Mouse (Mus musculus) heart, embryonic 16.5 days (tissue): Measurements from ENCODE around the gene Oas3. TPM values are rescaled to one million over a fixed set of nuclear protein-coding genes. Genes with fewer than 3 reads are reported as not detected.

Experiments used
- ATAC-seq: fragments of 200-750 bp; cut with Nextera tagmentation; replicated peaks from 2 replicates; pipeline ENCODE4 v1.8.0; 2017; ENCODE audit warnings: moderate number of reproducible peaks; ENCODE audit not compliant: insufficient read depth, low FRiP score; ENCODE audit errors: extremely low read depth
- H3K27ac ChIP-seq: fragments of 300-500 bp; sonication (generic); 2 replicates; pipeline ENCODE4 v1.5.1; 2014; ENCODE audit warnings: mild to moderate bottlenecking, low read length, control low read depth, moderate library complexity
- H3K27me3 ChIP-seq: fragments of 300-500 bp; sonication (generic); 2 replicates; pipeline ENCODE4 v1.6.1; 2014; ENCODE audit warnings: low read length, mixed read lengths; ENCODE audit not compliant: control insufficient read depth, insufficient read depth
- H3K36me3 ChIP-seq: fragments of 300-500 bp; sonication (generic); 2 replicates; pipeline ENCODE4 v1.6.1; 2014; ENCODE audit not compliant: control insufficient read depth, insufficient read depth
- H3K4me1 ChIP-seq: fragments of 300-500 bp; sonication (generic); 2 replicates; pipeline ENCODE4 v1.6.1; 2014; ENCODE audit warnings: low read length, mixed read lengths; ENCODE audit not compliant: control insufficient read depth, insufficient read depth
- H3K4me2 ChIP-seq: fragments of 300-500 bp; sonication (generic); 2 replicates; pipeline ENCODE4 v1.6.1; 2014; ENCODE audit warnings: low read depth, mild to moderate bottlenecking, control low read depth, low read length
- H3K4me3 ChIP-seq: fragments of 300-500 bp; sonication (generic); 2 replicates; pipeline ENCODE4 v1.5.1; 2014; ENCODE audit warnings: mild to moderate bottlenecking, control low read depth, low read length
- H3K9ac ChIP-seq: fragments of 300-500 bp; sonication (generic); 2 replicates; pipeline ENCODE4 v1.6.1; 2014; ENCODE audit warnings: low read length, control low read depth
- H3K9me3 ChIP-seq: fragments of 300-500 bp; sonication (generic); replicated peaks from 2 replicates; pipeline ENCODE4 v1.6.1; 2016; ENCODE audit warnings: low read length; ENCODE audit not compliant: control insufficient read depth
- WGBS: fragments of 180-500 bp; shearing (Covaris S2); extraction: QIAGEN DNeasy Blood & Tissue Kit; methylation state at CpG from one replicate; pipeline ENCODE4 v1.1.7; 2014; 5-methylcytosine and 5-hydroxymethylcytosine counted together
- polyA plus RNA-seq: library from polyadenylated mRNA; unstranded; fragments of >200 nt; fragmentation: Nextera tagmentation; extraction: Ambion mirVana; gene quantifications from 2 replicates; pipeline ENCODE4 v1.2.1, GENCODE M21; 2015

Oas3 gene
- polyA plus RNA-seq, 1 experiment from 2014 or later = 0.59 TPM

- no peak for ATAC-seq
- WGBS = 3% methylated on average over 16 of the region's 16 CpGs
These were observed 63.1 kb downstream of the Oas3 start for GRCm38 (mm10) chr5:120714314-120714713.

GRCm38 (mm10) chr5:120712721-120713120 is 64.7 kb downstream of the Oas3 start:
- Histone ChIP-seq H3K9me3 (no peaks in the 10 kb centered on the region), H3K4me1 (peaks cover 8% of the 10 kb centered on the region), H3K9ac (no peak overlapping the region), H3K36me3 (no peaks in the 10 kb centered on the region), H3K27me3 (peaks cover 66% of the 10 kb centered on the region), H3K4me3 (no peak overlapping the region), H3K4me2 (no peak overlapping the region), H3K27ac (no peak overlapping the region)
- WGBS = 68% methylated on average over 8 of the region's 8 CpGs
- ATAC-seq = no peak

More at GRCm38 (mm10) chr5:120714314-120714713, 63.1 kb downstream of the Oas3 start:
- Histone ChIP-seq H3K4me3 (no peak overlapping the region), H3K9ac (no peak overlapping the region), H3K36me3 (no peaks in the 10 kb centered on the region), H3K4me1 (peaks cover 8% of the 10 kb centered on the region), H3K4me2 (peak overlapping the region; percentile 5; the same call in 1 of the 2 replicates), H3K9me3 (no peaks in the 10 kb centered on the region), H3K27me3 (peaks cover 51% of the 10 kb centered on the region), H3K27ac (no peak overlapping the region)

DNA sequence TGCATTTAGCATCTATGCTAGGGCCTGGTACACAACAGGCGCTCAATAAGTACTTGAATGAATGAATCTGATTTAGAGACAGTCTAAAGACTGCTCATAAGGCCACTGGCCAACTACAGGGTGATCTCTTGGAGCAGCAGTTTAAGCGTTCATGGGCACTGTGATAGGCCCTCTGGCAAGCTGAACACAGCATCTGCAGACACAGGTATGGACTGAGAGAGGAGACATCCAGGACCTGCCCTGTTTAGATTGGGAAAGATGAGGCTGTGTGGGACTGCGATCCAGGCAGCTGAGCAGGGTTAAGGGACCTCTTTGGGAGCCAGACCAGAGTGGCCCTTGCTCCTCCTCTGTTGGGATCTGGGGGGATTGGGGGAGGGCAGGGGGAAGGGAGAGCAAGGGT is 65.6 kb downstream of the Oas3 start, which contains the start of gene Dtx1:
Gene Dtx1, minus strand, starts transcription at position 101 of the 400 bp plus-strand sequence.
- peaks cover 74% of the 10 kb centered on the region for H3K27me3 ChIP-seq
- WGBS = 53% methylated on average over 3 of the region's 3 CpGs

GRCm38 (mm10) chr5:120711416-120711815 is 66.0 kb downstream of the Oas3 start:
- Histone ChIP-seq H3K4me1 (peaks cover 11% of the 10 kb centered on the region), H3K9ac (peak overlapping the region; percentile 57), H3K4me3 (peak overlapping the region; percentile 52), H3K36me3 (no peaks in the 10 kb centered on the region), H3K9me3 (no peaks in the 10 kb centered on the region), H3K27ac (no peak overlapping the region), H3K4me2 (peak overlapping the region; percentile 66), H3K27me3 (peaks cover 76% of the 10 kb centered on the region)
- whole genome bisulfite sequencing = 2% methylated on average over 43 of the region's 43 CpGs
- no peak; the same call in 1 of the 2 replicates for ATAC-seq

More for the DNA sequence above, 65.6 kb downstream of the Oas3 start, which contains the start of gene Dtx1:
- H3K9me3 ChIP-seq = no peaks in the 10 kb centered on the region
- ATAC-seq = no peak
- peak within 1 kb of the TSS; percentile 52 for H3K4me3 ChIP-seq
- H3K4me2 ChIP-seq = peak within 1 kb of the TSS; percentile 66
- H3K4me1 ChIP-seq = peaks cover 8% of the 10 kb centered on the region
- no peaks in the 10 kb centered on the region for H3K36me3 ChIP-seq
- H3K27ac ChIP-seq = no peak within 1 kb of the TSS
- peak within 1 kb of the TSS; percentile 57 for H3K9ac ChIP-seq

- Histone ChIP-seq H3K27ac (no peak overlapping the region), H3K36me3 (no peaks in the 10 kb centered on the region), H3K4me2 (peak overlapping the region; percentile 66), H3K9ac (peak overlapping the region; percentile 57), H3K4me3 (peak overlapping the region; percentile 52), H3K9me3 (no peaks in the 10 kb centered on the region), H3K27me3 (peaks cover 82% of the 10 kb centered on the region), H3K4me1 (peaks cover 11% of the 10 kb centered on the region)
- WGBS = 2% methylated on average over 31 of the region's 34 CpGs
- ATAC-seq = no peak; the same call in 1 of the 2 replicates
These were observed 66.6 kb downstream of the Oas3 start for GRCm38 (mm10) chr5:120710826-120711248.

GRCm38 (mm10) chr5:120710161-120710825 is 67.2 kb downstream of the Oas3 start:
- Histone ChIP-seq H3K27me3 (peaks cover 83% of the 10 kb centered on the region), H3K9ac (peak overlapping the region; percentile 57), H3K36me3 (no peaks in the 10 kb centered on the region), H3K4me2 (peak overlapping the region; percentile 66), H3K27ac (no peak overlapping the region), H3K4me3 (peak overlapping the region; percentile 52), H3K9me3 (no peaks in the 10 kb centered on the region), H3K4me1 (peaks cover 11% of the 10 kb centered on the region)
- 2% methylated on average over 40 of the region's 40 CpGs for WGBS
- ATAC-seq = no peak

GRCm38 (mm10) chr5:120706976-120707375 is 70.5 kb downstream of the Oas3 start:
- H3K4me1 ChIP-seq = peaks cover 11% of the 10 kb centered on the region
- no peaks in the 10 kb centered on the region for H3K9me3 ChIP-seq
- H3K9ac ChIP-seq = no peak overlapping the region
- 46% methylated on average over 13 of the region's 13 CpGs for WGBS
- ATAC-seq = no peak
- no peak overlapping the region for H3K27ac ChIP-seq
- H3K4me3 ChIP-seq = no peak overlapping the region
- no peak overlapping the region for H3K4me2 ChIP-seq
- H3K27me3 ChIP-seq = peaks cover 63% of the 10 kb centered on the region
- no peaks in the 10 kb centered on the region for H3K36me3 ChIP-seq

GRCm38 (mm10) chr5:120706541-120706940 is 70.9 kb downstream of the Oas3 start:
- no peak for ATAC-seq
- H3K36me3 ChIP-seq = no peaks in the 10 kb centered on the region
- no peak overlapping the region for H3K9ac ChIP-seq
- H3K27me3 ChIP-seq = peaks cover 59% of the 10 kb centered on the region
- peaks cover 11% of the 10 kb centered on the region for H3K4me1 ChIP-seq
- H3K4me3 ChIP-seq = no peak overlapping the region
- no peak overlapping the region for H3K4me2 ChIP-seq
- H3K27ac ChIP-seq = no peak overlapping the region
- H3K9me3 ChIP-seq = no peaks in the 10 kb centered on the region
- 11% methylated on average over 16 of the region's 16 CpGs for WGBS

GRCm38 (mm10) chr5:120704421-120704820 is 73.0 kb downstream of the Oas3 start:
- H3K27me3 ChIP-seq = peaks cover 56% of the 10 kb centered on the region
- no peak overlapping the region for H3K27ac ChIP-seq
- H3K4me3 ChIP-seq = no peak overlapping the region
- ATAC-seq = no peak
- no peaks in the 10 kb centered on the region for H3K36me3 ChIP-seq
- H3K9me3 ChIP-seq = no peaks in the 10 kb centered on the region
- no peak overlapping the region for H3K4me2 ChIP-seq
- peaks cover 3% of the 10 kb centered on the region; the same call in 1 of the 2 replicates for H3K4me1 ChIP-seq
- WGBS = 46% methylated on average over 6 of the region's 6 CpGs
- H3K9ac ChIP-seq = no peak overlapping the region
